Mouse (Mus musculus) activated CD4-positive, CD25-positive, alpha-beta regulatory T cell (primary cell): Measurements from ENCODE around the gene Gm10382. TPM values are rescaled to one million over a fixed set of nuclear protein-coding genes. Genes with fewer than 3 reads are reported as not detected.

Source experiments
- polyA plus RNA-seq, 2 experiments: library from polyadenylated mRNA; unstranded; fragments of 100-300 nt; shearing (Covaris generic); gene quantifications; one replicate each; pipeline ENCODE4 v1.2.1; 2017

Gm10382 gene
- 1 to 10 TPM in 1 of 2 experiments, under 1 TPM in 1; 0.88 to 3.8 TPM for polyA plus RNA-seq

GRCm38 (mm10) chr5:125389131-125389578 is at the start of gene Gm10382:
Gene Gm10382 (plus strand): TSS chr5:125389322.

GRCm38 (mm10) chr5:125340547-125341262 is 48.4 kb upstream of the Gm10382 start, which contains the start of gene Scarb1:
Gene Scarb1 (minus strand): TSS chr5:125341094.

GRCm38 (mm10) chr5:125389579-125390441 is 688 bp downstream of the Gm10382 start, which contains the start of gene Ubc:
Gene Ubc (minus strand): TSS chr5:125390202.

GRCm38 (mm10) chr5:125433793-125434337 is 44.7 kb downstream of the Gm10382 start, which contains the start of gene Dhx37:
Gene Dhx37 (minus strand): TSS chr5:125434121.

Other genes with a start within 250 kb of the Gm10382 start
- gene Ncor2, start 210.1 kb upstream of the Gm10382 start, polyA plus RNA-seq, result 10 to 100 TPM; 13.9 to 16.2 TPM
- gene Scarb1, start 48.2 kb upstream of the Gm10382 start, polyA plus RNA-seq, result 10 to 100 TPM; 12.3 to 19.1 TPM
- gene Ubc, start 880 bp downstream of the Gm10382 start, polyA plus RNA-seq, result 1,000 to 10,000 TPM in 1 of 2 experiments, 100 to 1,000 TPM in 1; 906 to 1,048 TPM
- 10 to 100 TPM; 11.0 to 16.4 TPM for gene Dhx37, start 44.8 kb downstream of the Gm10382 start, polyA plus RNA-seq
- gene Bri3bp, start 52.2 kb downstream of the Gm10382 start, polyA plus RNA-seq, result 10 to 100 TPM; 28.5 to 32.3 TPM
- 10 to 100 TPM; 23.3 to 33.1 TPM for gene Aacs, start 86.5 kb downstream of the Gm10382 start, polyA plus RNA-seq
- gene Tmem132b, start 142.5 kb downstream of the Gm10382 start, polyA plus RNA-seq, result under 1 TPM in 1 of 2 experiments, not detected in 1; 0.17 TPM